Mouse (Mus musculus): ENCODE results near the gene Gm26566. TPM values are rescaled to one million over a fixed set of nuclear protein-coding genes. Genes with fewer than 3 reads are reported as not detected.

Gm26566 gene
- total and polyA plus RNA-seq, 2 experiments from 2014 or later, result 0.52 to 0.69 TPM

GRCm38 (mm10) chr4:88691259-88691658, 30.3 kb upstream of the Gm26566 start, which contains the start of gene Ifnab:
Gene Ifnab (minus strand): TSS chr4:88691359.
- DNase-seq (ENCODE audit: low spot score) (no peak), ATAC-seq (ENCODE audit: insufficient read depth, low read depth) (no peak)
- H3K27me3 ChIP-seq (ENCODE audit: control insufficient read depth, insufficient read depth, low read length), result no peaks in the 10 kb centered on the region
- no peak within 1 kb of the TSS for H3K4me3 ChIP-seq (ENCODE audit: low read depth, low read length)
- no peak within 1 kb of the TSS for H3K9ac ChIP-seq (replicated peaks; ENCODE audit: low read depth, low read length)
- WGBS, result 57% methylated on average over 2 of the region's 2 CpGs
- no peaks in the 10 kb centered on the region for H3K4me1 ChIP-seq (ENCODE audit: control insufficient read depth, insufficient read depth)
- no peak within 1 kb of the TSS for H3K4me2 ChIP-seq (ENCODE audit: low read depth, low read length)
- H3K36me3 ChIP-seq (replicated peaks; ENCODE audit: control insufficient read depth, insufficient read depth, low read length), result no peaks in the 10 kb centered on the region
- no peaks in the 10 kb centered on the region for H3K9me3 ChIP-seq (replicated peaks; ENCODE audit: control insufficient read depth, low read length)
- no peak within 1 kb of the TSS for H3K27ac ChIP-seq (ENCODE audit: low read depth)
- no peak for TF ChIP-seq CTCF (IDR thresholded peaks at IDR 0.05; ENCODE audit: low read depth)
- TF ChIP-seq EP300 (IDR thresholded peaks at IDR 0.05; ENCODE audit: low read depth), result no peak

- TF ChIP-seq CTCF (IDR thresholded peaks at IDR 0.05; ENCODE audit: low read depth) (no peak), EP300 (IDR thresholded peaks at IDR 0.05; ENCODE audit: low read depth) (no peak)
- DNase-seq (ENCODE audit: low spot score), result no peak
- H3K4me2 ChIP-seq (ENCODE audit: low read depth, low read length), result no peak overlapping the region
- no peaks in the 10 kb centered on the region for H3K4me1 ChIP-seq (ENCODE audit: control insufficient read depth, insufficient read depth)
- no peak overlapping the region for H3K27ac ChIP-seq (ENCODE audit: low read depth)
- no peak overlapping the region for H3K9ac ChIP-seq (replicated peaks; ENCODE audit: low read depth, low read length)
- ATAC-seq (ENCODE audit: insufficient read depth, low read depth), result no peak
- H3K4me3 ChIP-seq (ENCODE audit: low read depth, low read length), result no peak overlapping the region
- no peaks in the 10 kb centered on the region for H3K9me3 ChIP-seq (replicated peaks; ENCODE audit: control insufficient read depth, low read length)
- no peaks in the 10 kb centered on the region for H3K36me3 ChIP-seq (replicated peaks; ENCODE audit: control insufficient read depth, insufficient read depth, low read length)
- H3K27me3 ChIP-seq (ENCODE audit: control insufficient read depth, insufficient read depth, low read length), result no peaks in the 10 kb centered on the region
- 51% methylated on average over 1 of the region's 1 CpGs for WGBS
Observed at GRCm38 (mm10) chr4:88692537-88692936, 29.1 kb upstream of the Gm26566 start.

- no peak for TF ChIP-seq EP300 (IDR thresholded peaks at IDR 0.05; ENCODE audit: low read depth)
Observed at GRCm38 (mm10) chr4:88693392-88693791, 28.2 kb upstream of the Gm26566 start.

GRCm38 (mm10) chr4:88696237-88696884, 25.2 kb upstream of the Gm26566 start:
- no peak for TF ChIP-seq EP300 (IDR thresholded peaks at IDR 0.05; ENCODE audit: low read depth)
- TF ChIP-seq CTCF (IDR thresholded peaks at IDR 0.05; ENCODE audit: low read depth), result peak; percentile 98
- Histone ChIP-seq H3K36me3 (replicated peaks; ENCODE audit: control insufficient read depth, insufficient read depth, low read length) (no peaks in the 10 kb centered on the region), H3K4me2 (ENCODE audit: low read depth, low read length) (no peak overlapping the region), H3K9ac (replicated peaks; ENCODE audit: low read depth, low read length) (no peak overlapping the region), H3K4me3 (ENCODE audit: low read depth, low read length) (no peak overlapping the region), H3K27ac (ENCODE audit: low read depth) (no peak overlapping the region), H3K27me3 (ENCODE audit: control insufficient read depth, insufficient read depth, low read length) (no peaks in the 10 kb centered on the region), H3K9me3 (replicated peaks; ENCODE audit: control insufficient read depth, low read length) (no peaks in the 10 kb centered on the region), H3K4me1 (ENCODE audit: control insufficient read depth, insufficient read depth) (no peaks in the 10 kb centered on the region)
- 25% methylated on average over 3 of the region's 3 CpGs for WGBS
- peak; percentile 69 for ATAC-seq (ENCODE audit: insufficient read depth, low read depth)
- peak; percentile 76 for DNase-seq (ENCODE audit: low spot score)

More at GRCm38 (mm10) chr4:88693392-88693791, 28.2 kb upstream of the Gm26566 start:
- H3K4me2 ChIP-seq (ENCODE audit: low read depth, low read length), result no peak overlapping the region
- no peaks in the 10 kb centered on the region for H3K36me3 ChIP-seq (replicated peaks; ENCODE audit: control insufficient read depth, insufficient read depth, low read length)
- no peak overlapping the region for H3K4me3 ChIP-seq (ENCODE audit: low read depth, low read length)
- 67% methylated on average over 2 of the region's 2 CpGs for WGBS
- H3K9me3 ChIP-seq (replicated peaks; ENCODE audit: control insufficient read depth, low read length), result no peaks in the 10 kb centered on the region
- no peak for DNase-seq (ENCODE audit: low spot score)
- no peaks in the 10 kb centered on the region for H3K27me3 ChIP-seq (ENCODE audit: control insufficient read depth, insufficient read depth, low read length)
- no peak for ATAC-seq (ENCODE audit: insufficient read depth, low read depth)
- no peak overlapping the region for H3K27ac ChIP-seq (ENCODE audit: low read depth)
- no peaks in the 10 kb centered on the region for H3K4me1 ChIP-seq (ENCODE audit: control insufficient read depth, insufficient read depth)
- H3K9ac ChIP-seq (replicated peaks; ENCODE audit: low read depth, low read length), result no peak overlapping the region

- no peak for TF ChIP-seq EP300 (IDR thresholded peaks at IDR 0.05; ENCODE audit: low read depth)
- no peak for TF ChIP-seq CTCF (IDR thresholded peaks at IDR 0.05; ENCODE audit: low read depth)
- H3K9me3 ChIP-seq (replicated peaks; ENCODE audit: control insufficient read depth, low read length), result no peaks in the 10 kb centered on the region
- no peak for ATAC-seq (ENCODE audit: insufficient read depth, low read depth)
Observed at GRCm38 (mm10) chr4:88697108-88697507, 24.5 kb upstream of the Gm26566 start.

GRCm38 (mm10) chr4:88697753-88698152, 23.9 kb upstream of the Gm26566 start:
- WGBS, result 72% methylated on average over 4 of the region's 4 CpGs
- Histone ChIP-seq H3K9ac (replicated peaks; ENCODE audit: low read depth, low read length) (no peak overlapping the region), H3K4me1 (ENCODE audit: control insufficient read depth, insufficient read depth) (no peaks in the 10 kb centered on the region), H3K4me2 (ENCODE audit: low read depth, low read length) (no peak overlapping the region), H3K27me3 (ENCODE audit: control insufficient read depth, insufficient read depth, low read length) (no peaks in the 10 kb centered on the region), H3K36me3 (replicated peaks; ENCODE audit: control insufficient read depth, insufficient read depth, low read length) (no peaks in the 10 kb centered on the region), H3K9me3 (replicated peaks; ENCODE audit: control insufficient read depth, low read length) (no peaks in the 10 kb centered on the region), H3K4me3 (ENCODE audit: low read depth, low read length) (no peak overlapping the region), H3K27ac (ENCODE audit: low read depth) (no peak overlapping the region)
- DNase-seq (ENCODE audit: low spot score), result no peak
- ATAC-seq (ENCODE audit: insufficient read depth, low read depth), result no peak
- no peak for TF ChIP-seq CTCF (IDR thresholded peaks at IDR 0.05; ENCODE audit: low read depth)
- TF ChIP-seq EP300 (IDR thresholded peaks at IDR 0.05; ENCODE audit: low read depth), result no peak

More at GRCm38 (mm10) chr4:88697108-88697507, 24.5 kb upstream of the Gm26566 start:
- Histone ChIP-seq H3K4me3 (ENCODE audit: low read depth, low read length) (no peak overlapping the region), H3K27me3 (ENCODE audit: control insufficient read depth, insufficient read depth, low read length) (no peaks in the 10 kb centered on the region), H3K4me1 (ENCODE audit: control insufficient read depth, insufficient read depth) (no peaks in the 10 kb centered on the region), H3K9ac (replicated peaks; ENCODE audit: low read depth, low read length) (no peak overlapping the region), H3K4me2 (ENCODE audit: low read depth, low read length) (no peak overlapping the region), H3K27ac (ENCODE audit: low read depth) (no peak overlapping the region), H3K36me3 (replicated peaks; ENCODE audit: control insufficient read depth, insufficient read depth, low read length) (no peaks in the 10 kb centered on the region)
- DNase-seq (ENCODE audit: low spot score), result no peak
- 59% methylated on average over 6 of the region's 6 CpGs for WGBS

Data from heart, postnatal 0 days (tissue).